Mouse (Mus musculus): Measurements from ENCODE around the gene Phf11b.
"Not testable (repeated sequence)": the region's sequence is repeated elsewhere in the genome, so short reads cannot be mapped to it uniquely, and the experiment has no call there.

Phf11b gene

GRCm38 (mm10) chr14:59341189-59341588 lies at the start of gene Phf11b:
Phf11b (minus strand) TSS chr14:59341351.
- DNase-seq: not testable (repeated sequence)

DNA sequence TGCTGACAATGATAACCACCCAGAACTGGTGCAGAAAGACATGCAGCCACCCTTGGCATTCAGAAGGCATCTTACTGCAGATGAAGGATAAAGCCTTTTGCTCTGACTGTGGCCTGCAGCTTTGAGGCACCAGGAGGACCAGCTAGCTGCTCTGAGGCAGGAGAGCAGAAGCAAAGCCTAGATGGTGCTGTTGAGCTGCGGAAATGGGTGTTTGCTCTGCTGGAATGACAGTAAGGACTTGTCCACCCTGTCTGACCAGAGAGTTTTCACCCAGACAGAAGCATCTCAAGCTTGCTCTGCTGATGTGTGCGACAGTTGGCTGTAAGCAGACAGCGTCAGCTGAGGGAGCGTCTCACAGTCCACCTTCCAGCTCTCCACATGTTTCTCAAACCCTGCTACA lies 49.0 kb upstream of the Phf11b start:
- DNase-seq: peak; percentile 4

DNA sequence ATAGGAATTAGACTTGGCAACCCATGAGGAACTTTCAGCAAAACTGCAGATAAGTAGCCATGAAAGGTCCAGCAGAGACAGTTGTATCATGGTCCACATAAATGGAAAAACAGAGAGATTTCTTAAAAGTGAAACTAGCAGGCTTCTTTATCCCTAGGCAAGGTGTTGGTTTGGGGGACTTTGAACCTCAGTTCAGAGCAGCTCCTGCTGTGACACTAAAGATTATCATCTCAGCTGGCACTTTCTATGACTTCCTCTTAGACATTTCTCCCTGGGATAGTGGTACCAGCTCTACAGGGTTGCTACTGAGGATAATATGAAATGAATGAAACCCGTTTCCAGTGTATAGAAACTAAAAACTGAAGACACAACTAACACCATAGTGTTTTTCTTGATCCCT lies 48.4 kb upstream of the Phf11b start:
- no peak for DNase-seq

GRCm38 (mm10) chr14:59370348-59371068 lies 29.4 kb upstream of the Phf11b start:
- no peak for DNase-seq

DNA sequence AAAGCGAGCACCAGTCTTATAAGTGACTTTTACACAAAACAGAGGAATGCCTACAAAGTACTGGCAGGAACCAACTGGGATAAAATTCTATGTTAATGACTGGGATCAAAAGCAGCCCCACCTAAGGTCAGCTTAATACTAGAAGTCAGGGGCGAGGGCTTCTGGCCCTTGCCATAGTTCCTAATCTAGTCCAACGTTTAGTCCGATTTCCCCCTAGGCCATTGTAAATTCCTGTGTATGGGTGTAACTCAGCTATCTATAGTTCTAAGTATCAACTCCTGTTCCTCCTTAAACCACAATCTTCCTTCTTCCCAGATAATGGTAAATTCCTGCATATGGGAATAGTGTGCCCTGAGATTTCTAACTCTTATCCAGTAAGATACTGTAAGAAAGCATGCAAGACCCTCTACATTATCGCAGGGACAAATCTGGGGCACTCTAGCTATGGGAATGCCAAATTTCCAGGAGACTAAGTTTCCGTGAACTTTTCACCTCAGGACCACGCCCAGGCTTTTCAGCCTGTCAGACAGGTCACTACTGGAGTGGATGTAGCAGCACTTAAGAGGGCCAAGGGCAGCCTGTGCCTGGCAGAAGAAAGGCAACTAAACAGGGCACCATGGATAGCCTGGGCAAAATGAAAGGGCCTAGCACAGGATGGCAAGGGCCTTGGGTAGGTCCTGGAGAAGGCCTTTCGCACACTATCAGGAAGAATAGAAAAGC lies 25.4 kb upstream of the Phf11b start:
- no peak for DNase-seq

DNA sequence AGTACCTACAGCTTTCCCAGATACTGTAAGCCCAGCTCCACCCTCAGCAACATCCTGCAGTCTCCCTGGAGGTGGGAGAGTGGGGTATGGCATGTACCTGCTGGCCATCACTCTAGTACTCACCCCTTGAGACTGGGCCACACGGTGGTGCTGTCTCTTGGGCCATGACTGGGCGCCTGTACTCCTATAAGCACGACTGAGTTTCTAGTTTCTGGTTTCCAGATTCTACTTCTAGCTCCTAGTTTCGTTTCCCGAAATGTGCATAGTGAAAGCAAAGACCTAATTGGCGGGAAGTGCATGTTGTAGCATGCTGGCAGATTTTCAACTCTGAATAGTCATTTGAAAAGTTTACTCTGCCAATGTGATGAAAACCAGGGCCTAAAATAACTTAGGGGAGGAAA lies 24.1 kb upstream of the Phf11b start, which contains the start of gene Phf11d:
Gene Phf11d, minus strand, starts transcription at position 227 of the 401 bp plus-strand sequence.
- no peak for DNase-seq

- DNase-seq: no peak
These were observed 1.6 kb downstream of the Phf11b start for GRCm38 (mm10) chr14:59339541-59339940.

DNA sequence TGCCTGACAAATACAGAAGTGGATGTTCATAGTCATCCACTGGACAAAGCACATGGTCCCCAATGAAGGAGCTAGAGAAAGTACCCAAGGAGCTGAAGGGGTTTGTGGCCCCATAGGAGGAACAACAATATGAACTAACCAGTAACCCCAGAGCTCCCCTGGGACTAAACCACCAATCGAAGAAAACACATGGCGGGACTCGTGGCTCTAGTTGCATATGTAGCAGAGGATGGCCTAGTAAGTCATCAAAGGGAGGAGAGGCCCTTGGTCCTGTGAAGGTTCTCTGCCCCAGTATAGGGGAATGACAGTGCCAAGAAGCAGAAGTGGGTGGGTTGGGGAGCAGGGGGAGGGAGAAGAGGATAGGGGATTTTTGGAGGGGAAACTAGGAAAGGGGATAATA lies 5.1 kb downstream of the Phf11b start:
- not testable (repeated sequence) for DNase-seq

DNA sequence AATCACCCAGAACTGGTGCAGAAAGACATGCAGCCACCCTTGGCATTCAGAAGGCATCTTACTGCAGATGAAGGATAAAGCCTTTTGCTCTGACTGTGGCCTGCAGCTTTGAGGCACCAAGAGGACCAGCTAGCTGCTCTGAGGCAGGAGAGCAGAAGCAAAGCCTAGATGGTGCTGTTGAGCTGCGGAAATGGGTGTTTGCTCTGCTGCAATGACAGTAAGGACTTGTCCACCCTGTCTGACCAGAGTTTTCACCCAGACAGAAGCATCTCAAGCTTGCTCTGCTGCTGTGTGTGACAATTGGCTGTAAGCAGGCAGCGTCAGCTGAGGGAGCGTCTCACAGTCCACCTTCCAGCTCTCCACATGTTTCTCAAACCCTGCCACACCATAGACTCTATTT lies 10.7 kb downstream of the Phf11b start:
- peak; percentile 7 for DNase-seq

GRCm38 (mm10) chr14:59319970-59320369 lies 21.2 kb downstream of the Phf11b start:
- not testable (repeated sequence) for DNase-seq

- DNase-seq: not testable (repeated sequence)
These were observed 22.1 kb downstream of the Phf11b start for GRCm38 (mm10) chr14:59319036-59319435.

GRCm38 (mm10) chr14:59297391-59297790 lies 43.8 kb downstream of the Phf11b start, which contains the start of gene Phf11a:
Phf11a (minus strand) TSS chr14:59297522.
- not testable (repeated sequence) for DNase-seq

- DNase-seq: not testable (repeated sequence)
These were observed 49.4 kb downstream of the Phf11b start for GRCm38 (mm10) chr14:59291769-59292168.

DNA sequence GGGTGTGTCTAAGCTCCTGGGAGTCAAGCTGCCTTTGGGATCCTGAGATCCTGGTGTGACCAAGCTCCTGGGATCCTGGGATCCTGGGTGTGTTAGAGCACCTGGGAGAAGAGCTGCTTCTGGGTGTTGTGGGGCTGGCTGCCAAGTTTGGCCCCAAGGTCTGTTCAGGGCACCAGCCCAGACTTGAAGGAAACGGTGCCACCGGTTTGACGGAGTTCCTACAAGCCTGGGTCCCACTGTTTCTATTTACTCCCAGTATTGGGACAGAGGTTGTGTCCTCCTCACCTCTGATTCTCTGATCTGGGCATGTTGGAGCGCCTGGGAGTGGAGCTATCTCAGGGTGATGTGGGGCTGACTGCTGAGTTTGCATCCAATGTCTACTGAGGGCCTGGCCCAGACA lies 66.2 kb downstream of the Phf11b start:
- not testable (repeated sequence) for DNase-seq
